Mouse (Mus musculus): ENCODE results near the gene Dennd4a.

Dennd4a gene

DNA sequence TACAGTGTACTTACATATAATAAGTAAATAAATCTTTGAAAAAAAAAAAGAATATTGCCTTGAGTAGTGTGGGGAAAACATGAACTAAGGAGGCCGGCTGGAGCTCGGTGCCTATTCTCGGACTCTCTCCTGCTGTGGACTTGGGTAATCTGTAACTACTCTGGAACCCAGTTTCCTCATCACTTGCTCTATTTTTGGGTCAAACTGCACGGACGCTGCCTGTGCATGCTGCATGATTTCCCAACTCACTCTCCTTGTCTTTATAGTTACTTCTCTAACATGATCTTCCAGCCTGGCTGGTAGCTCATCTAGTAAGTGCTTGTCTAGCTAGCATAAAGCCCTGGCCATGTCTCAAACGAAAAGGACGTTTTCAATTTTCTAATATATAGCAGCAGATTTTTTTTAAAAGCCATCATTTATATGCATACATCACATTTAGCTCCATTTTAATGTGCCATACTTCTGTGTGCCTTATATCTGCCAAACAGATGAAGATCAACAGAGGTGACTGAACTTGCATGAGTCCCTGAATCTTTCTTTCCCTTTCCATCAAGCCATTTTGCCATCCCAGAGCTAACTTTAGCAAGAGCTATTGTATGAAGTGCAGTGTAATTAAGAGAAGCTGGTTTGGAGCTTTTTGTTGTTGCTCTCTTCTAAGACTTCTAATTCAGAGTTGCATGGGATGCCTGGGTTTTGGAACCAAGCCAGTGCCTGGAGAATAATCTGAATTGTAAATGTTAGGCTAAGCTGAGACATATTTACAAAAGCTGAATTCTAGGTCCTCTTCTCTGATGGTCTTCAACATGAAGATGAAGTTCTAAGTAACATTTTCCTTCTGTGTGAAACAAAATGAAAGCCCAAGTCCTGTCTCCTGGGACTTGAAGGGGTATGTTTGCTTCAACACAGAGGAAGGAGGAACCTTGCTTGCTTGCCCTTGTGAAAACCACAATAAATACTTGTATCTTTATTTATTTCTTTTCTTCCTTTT is 20.2 kb upstream of the Dennd4a start:
- peak; percentile 62 to 64 for DNase-seq (ENCODE audit: low read depth in 1 of 2, low spot score in 2 of 2)

DNA sequence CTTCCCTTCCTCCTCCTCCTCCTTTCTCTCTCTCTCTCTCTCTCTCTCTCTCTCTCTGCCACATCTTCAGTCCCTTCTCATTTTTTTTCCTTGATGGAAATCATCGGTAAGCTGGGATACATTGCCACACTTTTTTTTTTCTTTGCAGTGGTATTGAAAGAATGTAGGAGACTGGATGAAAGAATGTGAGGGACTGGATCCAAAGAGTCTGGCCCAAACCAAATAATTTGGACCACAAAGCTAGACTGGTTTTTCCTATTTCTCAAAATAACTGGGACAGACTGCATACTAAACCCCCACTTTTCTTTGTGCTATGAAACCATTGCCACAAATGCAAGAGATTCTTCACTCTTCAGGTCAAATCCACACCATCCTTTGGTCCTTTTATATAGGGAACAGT is 19.5 kb upstream of the Dennd4a start:
- DNase-seq (ENCODE audit: low read depth in 1 of 2, low spot score in 2 of 2) = no peak

DNA sequence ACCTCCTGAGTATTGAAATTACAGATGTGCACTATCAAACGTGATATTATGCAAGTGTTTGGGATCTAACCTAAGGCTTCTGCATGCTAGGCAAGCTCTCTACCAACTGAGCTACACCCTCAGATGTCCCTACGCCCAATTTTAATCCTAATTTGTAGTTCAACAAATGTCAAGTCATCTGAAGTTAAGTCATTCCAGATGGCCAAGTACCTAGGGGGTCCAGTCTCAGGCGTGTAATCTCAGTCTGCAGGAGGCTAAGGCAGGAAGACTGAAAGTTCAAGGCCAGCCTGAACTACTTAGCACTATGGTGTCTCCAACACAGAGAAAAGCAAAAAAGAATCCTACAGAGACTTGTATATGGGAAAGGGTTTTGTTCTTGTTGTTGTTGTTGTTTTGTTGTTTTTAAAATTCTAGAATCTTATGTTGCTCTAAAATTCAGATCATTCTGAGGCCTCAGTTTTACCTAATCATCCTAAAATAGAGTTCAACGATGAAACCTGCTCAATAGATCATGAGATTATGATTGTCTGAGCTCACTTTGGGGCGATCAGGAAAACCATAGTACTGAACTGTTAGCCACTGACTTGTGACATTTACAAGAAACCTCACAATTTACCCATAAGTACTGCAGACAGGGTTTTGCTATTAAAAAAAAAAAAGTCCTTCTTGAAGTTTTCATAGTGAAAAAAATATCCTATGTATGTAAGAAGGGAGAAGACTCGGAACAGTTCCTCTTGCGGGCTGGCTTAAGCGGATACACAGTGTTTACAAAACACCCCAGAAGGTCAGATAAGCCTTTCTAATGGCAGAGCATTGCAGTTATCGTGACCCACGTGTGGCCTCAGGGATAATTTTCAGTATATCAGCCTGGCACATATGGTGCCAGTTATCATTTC is 18.5 kb upstream of the Dennd4a start:
- DNase-seq (ENCODE audit: low read depth in 1 of 2, low spot score in 2 of 2) = no peak

DNA sequence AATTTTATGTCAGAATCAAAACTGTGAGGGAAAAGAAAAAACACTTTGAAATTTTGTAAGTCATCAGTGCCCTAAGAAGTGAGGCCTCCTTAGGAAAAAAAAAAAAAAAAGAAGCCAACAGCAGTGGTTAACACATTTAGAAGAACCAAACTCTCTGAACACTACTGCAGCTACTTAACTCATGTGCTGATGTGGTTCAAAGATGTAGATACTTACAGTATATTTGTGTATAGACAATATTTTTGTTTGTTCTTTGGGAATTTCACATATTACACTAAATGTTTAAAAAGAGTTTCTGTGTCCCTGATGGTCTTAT is 17.9 kb upstream of the Dennd4a start:
- no peak for DNase-seq (ENCODE audit: low read depth in 1 of 2, low spot score in 2 of 2)

DNA sequence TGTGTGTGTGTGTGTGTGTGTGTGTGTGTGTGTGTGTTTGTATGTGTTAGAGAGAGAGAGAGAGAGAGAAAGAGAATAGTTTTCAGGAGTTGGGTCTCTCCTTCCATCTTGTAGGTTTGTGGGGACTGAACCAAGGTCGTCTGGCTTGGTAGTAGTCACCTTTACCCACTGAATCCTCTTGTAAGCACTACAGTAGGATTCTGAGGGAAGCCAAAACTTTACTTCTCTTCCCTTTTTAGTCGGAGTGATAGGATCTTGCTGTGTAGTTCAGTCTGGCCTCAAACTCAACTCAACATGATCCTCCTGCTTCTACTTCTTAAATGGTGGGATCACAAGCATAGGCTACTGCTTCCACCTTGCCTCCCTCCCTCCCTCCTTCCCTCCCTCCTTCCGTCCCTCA is 17.3 kb upstream of the Dennd4a start:
- no peak for DNase-seq (ENCODE audit: low read depth in 1 of 2, low spot score in 2 of 2)

DNA sequence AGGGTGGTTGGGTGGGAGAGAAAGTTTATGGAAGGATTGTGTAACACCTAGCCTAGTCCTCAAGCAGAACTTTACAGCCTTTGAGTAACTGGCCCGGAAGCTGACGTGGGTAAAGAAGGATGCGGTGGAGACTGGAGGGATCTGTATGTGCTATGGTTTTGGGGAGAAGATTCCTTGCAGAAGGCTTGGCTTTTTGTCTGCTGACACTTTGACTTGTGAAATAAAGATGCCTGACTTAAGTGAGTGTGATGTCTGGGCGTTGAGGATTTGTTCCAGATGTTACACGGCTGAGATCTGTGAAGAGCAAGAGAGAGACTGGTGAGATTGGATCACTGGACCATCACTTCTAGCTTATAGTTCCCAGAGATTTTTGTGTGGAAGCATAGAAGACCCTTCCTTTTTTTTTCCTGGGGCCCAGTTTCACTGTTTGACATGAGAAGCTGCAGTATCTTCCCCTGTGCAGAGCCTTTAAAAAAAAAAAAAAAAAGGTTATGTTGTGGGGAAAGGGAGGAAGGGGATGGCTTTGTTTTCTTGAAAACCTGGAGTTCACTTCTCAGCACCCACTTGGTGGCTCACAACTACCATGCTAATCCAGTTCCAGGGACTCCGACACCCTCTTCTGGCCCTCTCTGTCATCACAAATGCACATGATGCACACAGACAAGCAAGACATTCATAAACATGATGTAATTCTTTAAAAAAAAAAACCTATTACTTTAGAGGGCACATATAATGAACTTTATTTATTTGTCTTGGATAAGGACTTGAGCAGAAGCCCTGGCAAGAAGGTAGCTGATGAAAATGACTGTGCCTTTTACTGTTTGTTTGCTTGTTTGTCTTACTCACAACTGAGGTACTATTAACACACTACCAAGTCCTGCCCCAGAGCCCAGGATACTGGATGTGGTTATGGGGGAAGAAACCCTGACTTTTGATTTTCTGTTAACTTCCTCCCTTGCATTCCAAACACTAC is 16.4 kb upstream of the Dennd4a start:
- peak; percentile 21 to 43 for DNase-seq (ENCODE audit: low read depth in 1 of 2, low spot score in 2 of 2)

DNA sequence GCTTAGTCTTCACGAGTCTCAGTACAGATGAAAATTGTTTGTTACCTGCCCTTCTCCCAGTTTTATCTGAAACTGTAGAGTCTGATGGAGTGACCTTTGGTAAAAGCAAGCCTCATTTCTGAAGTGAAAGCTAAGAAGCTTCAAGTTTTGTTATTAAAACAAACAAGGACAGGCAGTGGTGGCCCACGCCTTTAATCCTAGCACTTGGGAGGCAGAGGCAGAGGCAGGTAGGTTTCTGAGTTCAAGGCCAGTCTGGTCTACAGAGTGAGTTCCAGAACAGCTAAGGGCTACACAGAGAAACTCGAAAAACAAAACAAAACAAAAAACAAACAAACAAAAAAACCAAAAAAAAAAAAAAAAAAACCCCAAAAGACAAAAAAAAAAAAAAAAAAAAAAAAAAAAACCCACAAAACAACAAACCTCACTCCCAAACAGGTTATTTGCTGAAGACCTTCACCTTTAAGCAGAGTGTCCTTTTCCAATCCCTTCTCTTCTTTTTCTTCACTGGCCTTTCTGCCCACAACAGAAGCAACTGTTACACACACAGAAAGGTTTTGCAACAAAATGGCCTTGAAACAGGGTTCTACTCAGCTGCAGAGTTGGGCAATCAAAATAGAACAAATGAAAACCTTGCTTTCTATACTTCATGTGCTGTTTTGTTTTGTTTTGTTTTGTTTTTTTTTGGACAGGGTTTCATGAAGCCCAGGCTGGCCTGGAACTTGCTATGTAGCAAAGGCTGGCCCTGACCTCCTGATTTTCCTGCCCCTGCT is 15.1 kb upstream of the Dennd4a start:
- no peak for DNase-seq (ENCODE audit: low read depth in 1 of 2, low spot score in 2 of 2)

DNA sequence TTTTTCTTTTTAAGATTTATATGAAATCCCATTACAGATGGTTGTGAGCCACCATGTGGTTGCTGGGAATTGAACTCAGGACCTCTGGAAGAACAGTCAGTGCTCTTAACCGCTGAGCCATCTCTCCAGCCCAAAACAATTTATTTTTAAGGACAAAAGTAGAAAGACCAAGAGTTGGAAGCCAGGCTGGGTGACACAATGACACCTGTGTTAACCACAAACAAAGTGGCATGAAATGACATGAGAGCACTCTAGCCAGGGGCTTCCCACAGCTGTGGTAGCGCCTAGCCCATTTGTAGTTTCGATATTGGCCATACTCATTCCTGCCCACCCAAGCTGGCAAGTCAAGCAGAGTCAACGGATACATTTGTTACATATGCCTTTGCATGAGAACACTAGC is 13.7 kb upstream of the Dennd4a start:
- DNase-seq (ENCODE audit: low read depth in 1 of 2, low spot score in 2 of 2) = no peak

DNA sequence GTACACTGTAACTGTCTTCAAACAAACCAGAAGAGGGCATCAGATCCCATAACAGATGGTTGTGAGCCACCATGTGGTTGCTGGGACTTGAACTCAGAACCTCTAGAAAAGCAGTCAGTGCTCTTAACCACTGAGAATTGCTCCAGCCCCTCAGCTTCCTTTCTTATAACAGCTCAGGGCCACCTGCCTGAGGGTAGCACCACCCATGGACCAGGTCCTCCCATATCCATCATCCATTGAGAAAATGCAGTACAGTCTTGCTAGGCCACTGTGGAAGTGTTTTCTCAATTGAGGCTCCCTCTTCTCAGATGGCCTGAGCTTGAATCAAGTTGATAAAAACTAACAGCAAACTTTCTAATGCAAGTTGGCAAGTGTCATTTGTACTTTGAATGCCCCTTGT is 13.0 kb upstream of the Dennd4a start:
- no peak for DNase-seq (ENCODE audit: low read depth in 1 of 2, low spot score in 2 of 2)

DNA sequence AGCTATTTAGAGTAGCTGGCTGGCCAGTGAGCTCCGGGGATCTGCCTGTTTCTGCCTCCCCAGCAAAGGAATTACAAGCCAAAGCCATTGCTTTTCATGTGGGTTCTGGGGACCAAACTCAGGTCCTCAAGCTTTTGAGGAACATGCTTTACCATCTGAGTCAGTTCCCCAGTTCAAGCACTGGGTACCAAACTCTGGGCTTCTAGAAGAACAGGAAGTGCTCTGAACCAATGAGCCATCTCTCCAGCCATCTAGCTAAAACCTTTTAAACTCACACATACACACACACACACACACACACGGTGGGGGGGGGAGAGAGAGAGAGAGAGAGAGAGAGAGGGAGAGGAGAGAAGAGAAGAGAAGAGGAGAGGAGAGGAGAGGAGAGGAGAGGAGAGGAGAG is 12.3 kb upstream of the Dennd4a start:
- DNase-seq (ENCODE audit: low read depth in 1 of 2, low spot score in 2 of 2) = no peak

DNA sequence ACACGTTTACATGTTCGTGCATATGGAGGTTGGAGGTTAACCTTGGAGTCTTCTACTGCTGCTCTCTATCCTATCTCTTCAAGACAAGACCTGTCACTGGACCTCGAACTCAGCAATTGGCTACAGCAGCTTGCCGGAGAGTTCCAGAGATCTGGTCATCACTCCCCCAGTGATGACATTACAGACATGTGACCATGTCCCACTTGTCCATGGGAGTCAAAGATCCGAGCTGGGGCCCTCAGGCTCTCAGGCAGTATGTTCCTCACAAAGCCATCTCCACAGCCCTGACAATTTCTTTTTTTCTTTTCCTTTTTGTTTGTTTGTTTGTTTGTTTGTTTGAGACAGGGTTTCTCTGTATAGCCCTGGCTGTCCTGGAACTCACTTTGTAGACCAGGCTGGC is 11.6 kb upstream of the Dennd4a start:
- DNase-seq (ENCODE audit: low read depth in 1 of 2, low spot score in 2 of 2) = no peak

DNA sequence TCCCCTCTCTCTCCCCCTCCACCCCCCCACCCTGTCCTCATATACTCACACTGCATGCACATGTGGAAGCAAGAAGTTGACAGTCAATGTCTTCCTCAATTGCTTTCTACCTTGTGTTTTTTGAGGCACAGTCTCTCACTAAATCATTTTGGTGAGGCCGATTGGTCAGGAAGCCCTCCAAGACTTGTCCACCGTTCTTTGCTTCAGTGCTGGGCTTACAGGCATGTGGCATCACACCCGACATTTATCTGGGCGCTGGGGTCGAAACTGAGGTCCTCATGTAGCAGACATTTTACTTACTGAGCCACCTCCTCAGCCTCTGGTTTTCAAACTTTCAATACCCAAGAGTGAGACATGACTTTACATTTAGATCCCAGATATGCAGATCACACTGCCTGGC is 8.6 kb upstream of the Dennd4a start:
- no peak for DNase-seq (ENCODE audit: low read depth in 1 of 2, low spot score in 2 of 2)

DNA sequence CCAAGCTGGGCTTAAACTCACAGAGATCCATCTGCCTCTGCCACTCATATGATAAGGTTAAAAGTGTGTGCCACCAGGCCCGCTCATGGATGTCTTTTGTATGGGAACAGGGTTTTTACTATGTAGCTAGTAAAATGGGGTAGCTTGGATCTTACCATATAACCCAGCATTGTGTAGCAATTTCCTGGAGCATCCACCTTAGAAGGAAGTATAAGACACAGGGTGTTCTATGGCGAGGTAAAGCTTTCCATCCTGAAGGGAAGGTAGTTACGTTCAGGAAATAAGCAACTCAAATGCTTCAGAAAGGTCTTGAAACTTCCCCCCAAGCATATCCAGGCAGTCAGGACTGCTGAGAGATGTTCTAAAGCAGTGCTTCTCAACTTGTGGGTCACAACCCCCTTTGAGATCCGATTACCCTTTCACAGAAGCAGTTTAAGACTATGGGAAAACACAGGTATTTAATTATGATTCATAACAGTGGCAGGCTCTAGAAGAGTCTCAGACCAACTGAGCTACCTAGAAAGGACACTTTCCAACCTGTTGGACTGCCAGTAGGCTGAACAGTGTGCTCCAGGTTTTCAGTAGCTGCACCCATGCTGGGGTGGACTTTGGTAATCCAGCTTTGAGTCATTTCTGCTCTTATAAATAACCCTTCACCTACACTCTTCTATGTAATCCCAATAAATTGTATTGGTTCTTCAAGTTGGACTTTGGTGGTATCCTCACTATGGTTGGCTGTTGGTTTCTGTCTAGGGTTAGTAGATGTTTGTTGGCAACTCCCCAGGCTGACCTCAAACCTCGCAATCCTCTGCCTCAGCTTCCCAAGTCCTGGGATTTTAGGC is 7.5 kb upstream of the Dennd4a start:
- no peak for DNase-seq (ENCODE audit: low read depth in 1 of 2, low spot score in 2 of 2)

DNA sequence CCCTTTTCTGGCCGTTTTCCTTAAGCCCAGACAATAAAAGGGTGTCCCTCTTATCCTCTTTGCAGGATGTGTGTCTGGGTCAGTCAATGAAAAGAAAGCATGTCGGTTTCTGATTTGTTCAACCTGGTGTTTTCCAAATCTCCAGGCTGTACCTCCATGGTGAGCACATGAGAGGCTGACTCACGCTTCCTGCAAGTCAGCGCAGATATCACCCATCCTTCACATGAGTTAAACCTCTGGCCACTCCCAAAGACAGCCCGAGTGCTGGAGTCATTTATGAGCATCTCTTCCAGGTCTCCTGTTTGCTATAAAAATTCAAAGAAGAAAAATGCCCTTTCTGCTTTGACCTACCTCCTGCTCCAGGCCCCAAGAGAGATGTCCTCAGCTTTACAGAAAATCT is 5.3 kb upstream of the Dennd4a start:
- no peak for DNase-seq (ENCODE audit: low read depth in 1 of 2, low spot score in 2 of 2)

DNA sequence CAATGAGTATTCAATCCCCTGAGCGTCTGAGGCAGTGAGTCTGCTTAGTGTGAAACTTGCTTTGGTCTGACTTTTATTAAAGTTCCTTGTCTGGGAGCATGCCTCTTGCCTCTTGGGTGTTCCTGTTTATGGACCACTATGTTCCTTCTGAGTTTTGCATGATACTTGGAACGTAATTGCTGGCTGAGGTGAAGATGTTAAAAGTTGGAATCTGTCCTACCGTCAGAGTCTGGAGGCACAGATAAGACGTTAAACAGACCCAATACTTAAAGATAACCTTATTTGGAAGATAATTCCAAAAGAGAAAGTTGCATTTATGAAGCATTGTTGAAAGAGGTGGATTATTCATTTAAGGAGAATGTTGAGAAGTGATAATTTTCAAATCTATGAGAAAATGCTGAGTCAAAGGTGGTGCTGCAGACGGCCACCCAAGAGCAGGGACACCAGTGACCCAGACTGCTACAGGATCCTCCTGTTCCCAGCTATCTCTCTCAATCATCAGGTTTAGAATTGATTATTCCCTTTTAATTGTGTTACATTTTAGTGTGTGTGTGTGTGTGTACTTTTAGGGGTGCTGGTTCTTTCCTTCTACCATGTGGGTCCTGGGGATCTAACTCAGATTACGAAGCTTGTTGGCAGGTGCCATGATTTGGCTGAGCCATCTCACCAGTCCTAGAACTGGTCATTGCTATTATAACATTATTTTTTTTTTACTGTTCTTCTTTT is 4.6 kb upstream of the Dennd4a start:
- no peak for DNase-seq (ENCODE audit: low read depth in 1 of 2, low spot score in 2 of 2)

DNA sequence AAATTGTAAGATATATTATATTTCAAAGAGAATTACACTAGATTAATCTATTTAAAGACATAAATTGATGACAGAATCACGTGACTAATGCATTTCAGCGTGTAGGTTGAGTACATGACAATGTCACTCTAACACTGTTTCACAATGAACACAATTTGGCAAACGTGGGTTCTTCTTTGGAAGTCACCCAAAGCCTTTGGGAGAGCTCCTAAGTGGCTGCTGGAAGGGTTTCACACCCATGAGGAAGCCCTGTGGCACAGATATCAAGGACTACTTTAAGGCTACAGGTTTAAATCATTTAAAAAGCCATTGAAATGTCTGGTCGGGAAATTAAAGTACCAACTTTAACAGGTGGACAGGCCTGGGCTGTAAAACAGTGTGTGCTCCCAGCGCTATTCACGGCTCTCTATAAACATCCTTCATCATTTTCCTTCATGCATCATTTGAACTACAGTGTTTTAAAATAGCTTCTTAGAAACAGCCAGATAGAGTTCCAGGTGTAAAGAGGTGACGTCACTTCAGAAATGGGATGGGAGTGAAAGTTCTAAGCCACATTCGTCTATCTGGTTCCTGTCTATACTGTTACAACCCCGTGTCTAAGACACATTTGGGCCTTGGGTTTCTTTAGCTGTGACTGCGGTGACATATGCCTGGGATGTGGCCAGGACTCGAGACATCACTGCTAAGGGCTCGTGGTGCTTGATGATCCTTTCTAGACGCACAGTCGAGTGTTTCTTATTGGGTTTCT is 3.9 kb upstream of the Dennd4a start:
- no peak for DNase-seq (ENCODE audit: low read depth in 1 of 2, low spot score in 2 of 2)

DNA sequence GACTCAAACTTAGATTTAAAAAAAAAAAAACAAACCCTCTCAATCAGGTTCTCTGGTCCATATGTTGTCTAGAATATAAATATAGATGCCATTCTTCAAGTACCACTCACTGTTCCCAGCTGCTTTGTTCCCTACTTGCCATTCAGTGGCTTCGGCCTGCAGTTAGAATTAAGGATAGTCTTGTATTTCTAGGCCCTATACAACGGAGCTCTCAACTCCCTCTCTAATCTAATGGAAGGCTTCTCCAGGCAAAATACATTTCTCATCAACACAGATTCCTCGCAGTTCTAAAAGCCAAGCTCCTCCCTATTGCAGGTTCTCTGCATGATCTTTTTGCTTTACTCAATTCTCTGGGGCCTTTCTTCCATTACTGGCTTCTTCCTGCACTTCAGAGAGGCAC is 1.3 kb upstream of the Dennd4a start:
- no peak for DNase-seq (ENCODE audit: low read depth in 1 of 2, low spot score in 2 of 2)

Data from monocyte, adult 2 months (primary cell).